8 mouse cellular contexts compared by ENCODE assay signal in genomic region chrX:11802074-11802899, GRCm38 (mm10).
DNase-seq lines count a peak whose midpoint lies in the region; ATAC-seq lines count a peak whose summit lies in the region.
"Had no signal": no experiment of that assay in that cellular context is flagged by ENCODE, and none has a peak within 500 bp of the region (broad histone marks: within the 10 kb centered on the region; RNA-seq: fewer than 3 reads in every experiment).

No protein-coding gene starts in this region.

- H3K27me3 ChIP-seq in heart, embryonic 16.5 days (ENCODE audit: control insufficient read depth, insufficient read depth, low read length), result peaks cover 13% of the 10 kb centered on the region; the same call in 1 of the 2 replicates
- H3K27me3 ChIP-seq in heart, embryonic 11.5 days (ENCODE audit: control insufficient read depth, insufficient read depth, low read length), result peaks cover 29% of the 10 kb centered on the region

- H3K4me3 ChIP-seq in heart, embryonic 16.5 days (ENCODE audit: low read length), result no peak overlapping the region
- H3K4me3 ChIP-seq in heart, embryonic 11.5 days (ENCODE audit: low read depth, low read length), result no peak overlapping the region

- ATAC-seq in heart, embryonic 16.5 days (replicated peaks; ENCODE audit: extremely low read depth, insufficient read depth, low FRiP score), result peak; percentile 30; the same call in 1 of the 2 replicates
- no peak for ATAC-seq in heart, embryonic 11.5 days (replicated peaks; ENCODE audit: insufficient number of reproducible peaks, low FRiP score, low TSS enrichment)

- no peak overlapping the region for H3K9ac ChIP-seq in heart, embryonic 16.5 days (ENCODE audit: low read length)
- no peak overlapping the region for H3K9ac ChIP-seq in heart, embryonic 11.5 days (ENCODE audit: low read depth, low read length)

- H3K27ac ChIP-seq in heart, embryonic 16.5 days (ENCODE audit: low read length), result 0 out of 2 replicates have a peak overlapping the region, but pooled peaks have one; percentile 4
- H3K27ac ChIP-seq in heart, embryonic 11.5 days (ENCODE audit: low read depth, low read length), result no peak overlapping the region

- WGBS in heart, embryonic 16.5 days, result 45% methylated on average over 8 of the region's 8 CpGs
- WGBS in heart, embryonic 11.5 days (ENCODE audit: insufficient replicate concordance), result 44% methylated on average over 8 of the region's 8 CpGs

- H3K4me1 ChIP-seq in heart, embryonic 16.5 days (ENCODE audit: control insufficient read depth, insufficient read depth, low read length), result peaks cover 15% of the 10 kb centered on the region
- 0 out of 2 replicates have a peak, but pooled peaks cover 6% of the 10 kb centered on the region for H3K4me1 ChIP-seq in heart, embryonic 11.5 days (ENCODE audit: control insufficient read depth, insufficient read depth, low read length)

- H3K36me3 ChIP-seq in heart, embryonic 16.5 days (ENCODE audit: control insufficient read depth, insufficient read depth), result no peaks in the 10 kb centered on the region
- no peaks in the 10 kb centered on the region for H3K36me3 ChIP-seq in heart, embryonic 11.5 days (ENCODE audit: control insufficient read depth, insufficient read depth, low read length)

- no peaks in the 10 kb centered on the region for H3K9me3 ChIP-seq in heart, embryonic 16.5 days (replicated peaks; ENCODE audit: control insufficient read depth, low read length)
- H3K9me3 ChIP-seq in heart, embryonic 11.5 days (replicated peaks; ENCODE audit: control insufficient read depth, low read length), result no peaks in the 10 kb centered on the region

- peak; percentile 72 for DNase-seq in 416B (ENCODE audit: low read depth)
- peak; percentile 78 for DNase-seq in Muller cell, postnatal 12 days (ENCODE audit: inconsistent ontology term)
- DNase-seq in heart, postnatal 4 days, result peak; percentile 57
- DNase-seq in c-Kit-positive CD71-positive TER-119-positive erythroid progenitor cells, embryonic 14.5 days (ENCODE audit: low spot score), result no peak
- DNase-seq in adrenal gland, postnatal 36 days, result no peak
- DNase-seq: spleen, adult 18-20 months had no signal

- no peak overlapping the region for H3K4me2 ChIP-seq in heart, embryonic 16.5 days (ENCODE audit: low read depth, low read length)
- no peak overlapping the region for H3K4me2 ChIP-seq in heart, embryonic 11.5 days

Comparison
In these comparisons a context has a peak if more than half of its experiments do, and no peak if none do; other contexts are left out.
1. DNase-seq: peak in 416B (single experiment), Muller cell, postnatal 12 days (single experiment) and heart, postnatal 4 days (single experiment); none in c-Kit-positive CD71-positive TER-119-positive erythroid progenitor cells, embryonic 14.5 days (single experiment) and adrenal gland, postnatal 36 days (0 of 2).